Mouse (Mus musculus) hindbrain, embryonic 11.5 days (tissue): ENCODE measurements around the gene Pappa. TPM values are rescaled to one million over a fixed set of nuclear protein-coding genes. Genes with fewer than 3 reads are reported as not detected.

Source experiments
- ATAC-seq: fragments of 200-750 bp; cut with Nextera tagmentation; 2 replicates; pipeline ENCODE4 v1.8.0; 2017; ENCODE audit warnings: mild to moderate bottlenecking, moderate TSS enrichment, moderate library complexity; ENCODE audit not compliant: low FRiP score
- DNase-seq: peaks from one replicate; pipeline ENCODE4 v3.0.0-alpha.2; 2015; ENCODE audit warnings: low spot score
- H3K27ac ChIP-seq: fragments of 300-500 bp; sonication (generic); 2 replicates; pipeline ENCODE4 v1.5.1; 2014; ENCODE audit warnings: mild to moderate bottlenecking, low read depth, low read length
- H3K27me3 ChIP-seq: fragments of 300-500 bp; sonication (generic); 2 replicates; pipeline ENCODE4 v1.6.1; 2014; ENCODE audit warnings: mild to moderate bottlenecking, low read length, moderate library complexity, mixed read lengths; ENCODE audit not compliant: control insufficient read depth, insufficient read depth
- H3K36me3 ChIP-seq: fragments of 300-500 bp; sonication (generic); 2 replicates; pipeline ENCODE4 v1.6.1; 2014; ENCODE audit warnings: mild to moderate bottlenecking, low read length, moderate library complexity, mixed read lengths; ENCODE audit not compliant: control insufficient read depth, insufficient read depth
- H3K4me1 ChIP-seq: fragments of 300-500 bp; sonication (generic); replicated peaks from 2 replicates; pipeline ENCODE4 v1.6.1; 2014; ENCODE audit warnings: low read length, mixed read lengths; ENCODE audit not compliant: control insufficient read depth, insufficient read depth
- H3K4me2 ChIP-seq: fragments of 300-500 bp; sonication (generic); replicated peaks from 2 replicates; pipeline ENCODE4 v1.6.1; 2014; ENCODE audit warnings: mild to moderate bottlenecking, low read depth, low read length
- H3K4me3 ChIP-seq: fragments of 300-500 bp; sonication (generic); 2 replicates; pipeline ENCODE4 v1.5.1; 2014; ENCODE audit warnings: low read depth, low read length
- H3K9ac ChIP-seq: fragments of 300-500 bp; sonication (generic); 2 replicates; pipeline ENCODE4 v1.6.1; 2014; ENCODE audit warnings: low read depth, low read length
- H3K9me3 ChIP-seq: fragments of 300-500 bp; sonication (generic); 2 replicates; pipeline ENCODE4 v1.6.1; 2016; ENCODE audit warnings: low read length; ENCODE audit not compliant: control insufficient read depth
- WGBS: fragments of 180-500 bp; shearing (Covaris S2); extraction: QIAGEN DNeasy Blood & Tissue Kit; methylation state at CpG from one replicate; pipeline ENCODE4 v1.1.7; 2014; 5-methylcytosine and 5-hydroxymethylcytosine counted together
- polyA plus RNA-seq: library from polyadenylated mRNA; unstranded; fragments of >200 nt; fragmentation: Nextera tagmentation; extraction: Ambion mirVana; gene quantifications from 2 replicates; pipeline ENCODE4 v1.2.1, GENCODE M21; 2014

The Pappa gene
- polyA plus RNA-seq, 1 experiment from 2014 or later = 1.1 TPM

GRCm38 (mm10) chr4:65269996-65270395 is 146.0 kb downstream of the Pappa start:
- H3K36me3 ChIP-seq = no peaks in the 10 kb centered on the region
- no peak overlapping the region for H3K4me2 ChIP-seq
- WGBS = 91% methylated on average over 2 of the region's 2 CpGs
- ATAC-seq (no peak), DNase-seq (no peak)
- no peaks in the 10 kb centered on the region for H3K4me1 ChIP-seq
- H3K4me3 ChIP-seq = no peak overlapping the region
- H3K9me3 ChIP-seq = no peaks in the 10 kb centered on the region
- H3K27me3 ChIP-seq = no peaks in the 10 kb centered on the region
- H3K9ac ChIP-seq = no peak overlapping the region
- H3K27ac ChIP-seq = no peak overlapping the region

GRCm38 (mm10) chr4:65272295-65272694 is 148.3 kb downstream of the Pappa start:
- no peak for DNase-seq
- H3K9me3 ChIP-seq = no peaks in the 10 kb centered on the region
- H3K9ac ChIP-seq = no peak overlapping the region
- H3K27ac ChIP-seq = no peak overlapping the region
- ATAC-seq = no peak
- H3K4me2 ChIP-seq = no peak overlapping the region
- H3K4me3 ChIP-seq = no peak overlapping the region
- no peaks in the 10 kb centered on the region for H3K4me1 ChIP-seq
- WGBS = 48% methylated on average over 4 of the region's 4 CpGs
- H3K36me3 ChIP-seq = no peaks in the 10 kb centered on the region
- no peaks in the 10 kb centered on the region for H3K27me3 ChIP-seq

- H3K27me3 ChIP-seq = no peaks in the 10 kb centered on the region
- no peak overlapping the region for H3K27ac ChIP-seq
- H3K4me3 ChIP-seq = no peak overlapping the region
- 97% methylated on average over 1 of the region's 1 CpGs for WGBS
- no peak overlapping the region for H3K9ac ChIP-seq
- no peaks in the 10 kb centered on the region for H3K36me3 ChIP-seq
- ATAC-seq (no peak), DNase-seq (no peak)
- H3K4me2 ChIP-seq = no peak overlapping the region
- H3K4me1 ChIP-seq = no peaks in the 10 kb centered on the region
- no peaks in the 10 kb centered on the region for H3K9me3 ChIP-seq
These were observed 149.4 kb downstream of the Pappa start for GRCm38 (mm10) chr4:65273299-65273851.

- DNase-seq = peak; percentile 27
- H3K27me3 ChIP-seq = no peaks in the 10 kb centered on the region
- no peaks in the 10 kb centered on the region for H3K36me3 ChIP-seq
- WGBS = 29% methylated on average over 10 of the region's 10 CpGs
- no peak overlapping the region for H3K4me2 ChIP-seq
- no peak overlapping the region for H3K27ac ChIP-seq
- no peaks in the 10 kb centered on the region; the same call in 1 of the 2 replicates for H3K4me1 ChIP-seq
- no peaks in the 10 kb centered on the region for H3K9me3 ChIP-seq
- peak; percentile 68 for ATAC-seq
- no peak overlapping the region for H3K9ac ChIP-seq
- no peak overlapping the region for H3K4me3 ChIP-seq
These were observed 154.7 kb downstream of the Pappa start for GRCm38 (mm10) chr4:65278451-65279271.

- no peak overlapping the region for H3K4me2 ChIP-seq
- no peak overlapping the region for H3K4me3 ChIP-seq
- H3K4me1 ChIP-seq = no peaks in the 10 kb centered on the region; the same call in 1 of the 2 replicates
- 72% methylated on average over 4 of the region's 4 CpGs for WGBS
- no peaks in the 10 kb centered on the region for H3K36me3 ChIP-seq
- no peak overlapping the region for H3K27ac ChIP-seq
- no peak overlapping the region for H3K9ac ChIP-seq
- no peak for ATAC-seq
- DNase-seq = no peak
- no peaks in the 10 kb centered on the region for H3K27me3 ChIP-seq
- no peaks in the 10 kb centered on the region for H3K9me3 ChIP-seq
These were observed 155.3 kb downstream of the Pappa start for GRCm38 (mm10) chr4:65279272-65279653.

- H3K9ac ChIP-seq = no peak overlapping the region
- H3K27ac ChIP-seq = no peak overlapping the region
- H3K27me3 ChIP-seq = no peaks in the 10 kb centered on the region
- DNase-seq = peak; percentile 42
- no peak overlapping the region for H3K4me2 ChIP-seq
- H3K36me3 ChIP-seq = no peaks in the 10 kb centered on the region
- WGBS = 12% methylated on average over 7 of the region's 7 CpGs
- no peaks in the 10 kb centered on the region for H3K9me3 ChIP-seq
- no peak overlapping the region for H3K4me3 ChIP-seq
- no peaks in the 10 kb centered on the region; the same call in 1 of the 2 replicates for H3K4me1 ChIP-seq
- ATAC-seq = peak; percentile 70
These were observed 156.2 kb downstream of the Pappa start for GRCm38 (mm10) chr4:65279979-65280677.

- no peak overlapping the region for H3K27ac ChIP-seq
- ATAC-seq (no peak), DNase-seq (no peak)
- no peak overlapping the region for H3K4me3 ChIP-seq
- H3K4me1 ChIP-seq = no peaks in the 10 kb centered on the region; the same call in 1 of the 2 replicates
- H3K36me3 ChIP-seq = no peaks in the 10 kb centered on the region
- H3K4me2 ChIP-seq = no peak overlapping the region
- H3K27me3 ChIP-seq = no peaks in the 10 kb centered on the region
- no peak overlapping the region for H3K9ac ChIP-seq
- H3K9me3 ChIP-seq = no peaks in the 10 kb centered on the region
These were observed 156.9 kb downstream of the Pappa start for GRCm38 (mm10) chr4:65280888-65281287.

- DNase-seq = no peak
- no peak overlapping the region for H3K4me3 ChIP-seq
- 91% methylated on average over 2 of the region's 2 CpGs for WGBS
These were observed 159.6 kb downstream of the Pappa start for GRCm38 (mm10) chr4:65283611-65284010.

More at GRCm38 (mm10) chr4:65283611-65284010, 159.6 kb downstream of the Pappa start:
- Histone ChIP-seq H3K27me3 (no peaks in the 10 kb centered on the region), H3K9ac (no peak overlapping the region), H3K9me3 (no peaks in the 10 kb centered on the region), H3K36me3 (no peaks in the 10 kb centered on the region), H3K27ac (no peak overlapping the region), H3K4me2 (no peak overlapping the region), H3K4me1 (no peaks in the 10 kb centered on the region; the same call in 1 of the 2 replicates)
- no peak for ATAC-seq
